Mouse (Mus musculus) midbrain, embryonic 12.5 days (tissue): ENCODE results near the gene Kcnk18. TPM values are rescaled to one million over a fixed set of nuclear protein-coding genes. Genes with fewer than 3 reads are reported as not detected.
A peak's percentile ranks its signal among the peaks of the same experiment; 100 is the strongest.

Source experiments
- ATAC-seq: fragments of 200-750 bp; cut with Nextera tagmentation; 2 replicates; pipeline ENCODE4 v1.8.0; 2017; ENCODE audit warnings: low read depth, moderate TSS enrichment, moderate library complexity; ENCODE audit not compliant: low FRiP score
- H3K27ac ChIP-seq: fragments of 300-500 bp; sonication (generic); replicated peaks from 2 replicates; pipeline ENCODE4 v1.5.1; 2016; ENCODE audit warnings: mild to moderate bottlenecking
- H3K27me3 ChIP-seq: fragments of 300-500 bp; sonication (generic); 2 replicates; pipeline ENCODE4 v1.6.1; 2016; ENCODE audit warnings: mild to moderate bottlenecking
- H3K36me3 ChIP-seq: fragments of 300-500 bp; sonication (generic); 2 replicates; pipeline ENCODE4 v1.6.1; 2016
- H3K4me1 ChIP-seq: fragments of 300-500 bp; sonication (generic); 2 replicates; pipeline ENCODE4 v1.6.1; 2016
- H3K4me2 ChIP-seq: fragments of 300-500 bp; sonication (generic); replicated peaks from 2 replicates; pipeline ENCODE4 v1.6.1; 2016; ENCODE audit warnings: mild to moderate bottlenecking, moderate library complexity
- H3K4me3 ChIP-seq: fragments of 300-500 bp; sonication (generic); 2 replicates; pipeline ENCODE4 v1.5.1; 2016; ENCODE audit warnings: mild to moderate bottlenecking
- H3K9ac ChIP-seq: fragments of 300-500 bp; sonication (generic); replicated peaks from 2 replicates; pipeline ENCODE4 v1.6.1; 2016; ENCODE audit warnings: mild to moderate bottlenecking, moderate library complexity
- H3K9me3 ChIP-seq: fragments of 300-500 bp; sonication (generic); 2 replicates; pipeline ENCODE4 v1.6.1; 2016; ENCODE audit warnings: mild to moderate bottlenecking
- WGBS: fragments of 180-500 bp; shearing (Covaris S2); methylation state at CpG from one replicate; pipeline ENCODE4 v1.1.7; 2016; 5-methylcytosine and 5-hydroxymethylcytosine counted together
- polyA plus RNA-seq: library from polyadenylated mRNA; unstranded; fragments of >200 nt; fragmentation: Nextera tagmentation; extraction: Ambion mirVana; gene quantifications from 2 replicates; pipeline ENCODE4 v1.2.1, GENCODE M21; 2016

The Kcnk18 gene
- polyA plus RNA-seq, result not detected in 2 replicates

DNA sequence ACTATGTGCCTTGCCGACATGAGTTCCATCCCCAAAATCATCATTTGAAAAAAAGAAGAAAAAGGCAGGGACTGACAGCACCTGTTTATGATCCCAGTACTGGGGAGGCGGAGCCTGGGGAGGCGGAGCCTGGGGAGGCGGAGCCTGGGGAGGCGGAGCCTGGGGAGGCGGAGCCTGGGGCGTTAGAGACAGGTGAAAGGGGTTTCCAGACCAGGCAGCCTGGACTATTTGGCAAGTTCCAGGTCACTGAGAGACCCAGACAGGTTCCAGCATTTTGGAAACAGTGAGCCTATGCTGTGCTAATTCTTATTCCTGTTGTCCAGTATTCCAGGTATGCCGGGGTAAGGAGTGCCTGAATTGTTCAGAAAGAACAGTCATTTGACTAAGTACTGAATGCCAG lies at the start of gene Kcnk18:
TSS of gene Kcnk18 (plus strand) at position 224 of the 400 bp plus-strand sequence.
- Histone ChIP-seq H3K9ac (no peak within 1 kb of the TSS), H3K4me3 (no peak within 1 kb of the TSS), H3K36me3 (no peaks in the 10 kb centered on the region), H3K27ac (no peak within 1 kb of the TSS), H3K9me3 (no peaks in the 10 kb centered on the region), H3K4me1 (no peaks in the 10 kb centered on the region), H3K4me2 (no peak within 1 kb of the TSS), H3K27me3 (peaks cover 41% of the 10 kb centered on the region)
- no peak for ATAC-seq
- 88% methylated on average over 8 of the region's 8 CpGs for WGBS

DNA sequence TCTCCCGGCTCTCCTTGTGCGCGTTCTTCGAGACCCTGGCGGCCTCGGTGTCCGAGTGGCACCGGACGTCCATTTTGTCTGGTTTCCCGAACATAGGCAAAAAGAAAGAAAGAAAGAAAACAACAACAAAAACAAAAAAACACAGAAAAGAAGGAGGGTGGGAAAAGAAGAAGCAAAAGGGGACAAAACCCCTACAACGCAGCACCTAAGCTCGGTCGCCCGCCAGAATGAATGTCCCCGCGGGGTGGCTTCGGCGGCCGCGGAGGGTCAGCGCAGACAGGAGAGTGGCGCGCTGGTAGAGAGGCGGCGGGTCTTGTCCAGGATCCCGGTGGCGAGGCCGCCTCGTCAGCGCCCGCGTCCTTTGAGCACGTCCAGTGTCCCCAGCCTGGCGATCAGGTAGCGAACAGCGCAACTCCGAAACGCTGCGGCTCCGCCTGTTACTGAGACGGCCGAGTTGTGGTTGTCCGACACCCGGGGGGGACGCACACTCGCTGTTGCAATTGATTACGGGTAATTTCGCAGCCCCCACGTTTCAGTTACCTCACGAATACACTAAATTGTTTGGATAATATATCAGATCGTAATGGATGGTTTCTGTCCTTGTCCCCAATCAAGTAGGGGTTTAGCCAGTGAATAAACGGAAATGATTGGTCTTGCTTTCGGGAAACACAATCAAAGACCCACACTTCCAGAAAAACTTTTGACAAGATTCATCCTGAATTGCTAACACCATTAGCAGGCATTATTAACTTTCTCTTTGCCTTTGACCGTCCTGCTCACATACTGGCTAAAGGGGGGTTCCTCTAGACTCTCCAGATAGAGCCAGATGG lies 48.9 kb upstream of the Kcnk18 start, which contains the start of gene Vax1:
TSS of gene Vax1 (minus strand) at position 121 of the 830 bp plus-strand sequence.
- Histone ChIP-seq H3K4me1 (peaks cover 43% of the 10 kb centered on the region), H3K4me2 (peak within 1 kb of the TSS; percentile 23), H3K36me3 (no peaks in the 10 kb centered on the region), H3K9me3 (no peaks in the 10 kb centered on the region), H3K27me3 (peaks cover 99% of the 10 kb centered on the region), H3K27ac (no peak within 1 kb of the TSS), H3K4me3 (peak within 1 kb of the TSS; percentile 33), H3K9ac (no peak within 1 kb of the TSS; the same call in 1 of the 2 replicates)
- ATAC-seq, result no peak
- 0% methylated on average over 54 of the region's 54 CpGs for WGBS

DNA sequence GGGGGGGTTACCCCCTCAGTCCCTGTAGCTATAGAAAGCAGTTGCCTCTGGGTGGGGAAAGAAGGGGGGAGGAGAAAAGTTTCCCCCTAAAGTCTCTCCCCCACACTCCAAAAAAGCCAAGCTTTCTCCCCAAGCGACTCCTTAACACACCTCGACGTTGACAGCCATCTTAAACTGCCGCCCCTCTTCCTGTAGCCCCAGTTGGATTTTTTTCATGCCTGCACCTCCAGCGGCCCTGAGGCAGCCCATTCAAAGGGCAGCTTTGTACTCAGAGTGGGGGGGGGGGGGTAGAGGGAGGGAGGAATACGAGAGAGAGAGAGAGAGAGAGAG lies 48.3 kb upstream of the Kcnk18 start:
- peaks cover 43% of the 10 kb centered on the region for H3K4me1 ChIP-seq
- H3K9ac ChIP-seq, result no peak overlapping the region
- no peaks in the 10 kb centered on the region for H3K36me3 ChIP-seq
- peaks cover 99% of the 10 kb centered on the region for H3K27me3 ChIP-seq
- ATAC-seq, result no peak
- H3K4me2 ChIP-seq, result no peak overlapping the region; the same call in 1 of the 2 replicates
- no peak overlapping the region for H3K4me3 ChIP-seq
- WGBS, result under 1% methylated on average over 5 of the region's 6 CpGs
- no peaks in the 10 kb centered on the region for H3K9me3 ChIP-seq
- no peak overlapping the region for H3K27ac ChIP-seq

DNA sequence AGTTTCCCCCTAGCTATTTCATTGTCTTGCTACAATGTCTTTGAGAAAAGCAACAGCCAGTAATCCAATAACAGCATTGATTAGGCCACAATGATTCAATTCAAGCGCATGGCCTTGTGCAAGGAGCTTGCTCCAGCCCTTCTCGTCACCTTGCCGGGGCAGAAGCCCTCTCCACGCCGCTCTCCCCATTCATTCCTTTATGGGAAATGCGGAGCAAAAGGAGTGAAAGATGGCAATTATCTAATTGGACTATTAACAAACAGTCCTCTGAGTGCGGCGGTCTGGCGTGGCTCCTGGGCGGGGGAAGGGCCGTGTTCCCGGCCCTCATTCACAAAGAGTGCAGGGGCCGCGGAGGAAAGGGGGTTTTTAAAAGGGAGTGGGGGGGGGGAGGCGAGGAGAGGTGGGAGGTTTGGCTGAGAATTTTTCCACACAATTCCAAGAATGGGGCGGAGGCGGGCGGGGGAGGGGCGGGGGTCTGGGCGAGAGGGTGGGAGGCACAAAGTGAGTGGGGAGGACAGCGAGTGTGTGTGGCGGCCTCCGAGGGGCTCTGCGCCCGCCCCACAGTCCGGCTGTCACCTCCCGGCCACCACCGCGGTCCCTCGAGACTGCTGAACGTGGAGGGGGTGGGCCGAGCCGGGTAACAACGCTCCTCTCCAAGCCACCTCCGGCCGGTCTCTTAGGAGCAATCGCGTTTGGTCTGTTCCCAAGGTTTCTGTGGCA lies 47.7 kb upstream of the Kcnk18 start:
- Histone ChIP-seq H3K36me3 (no peaks in the 10 kb centered on the region), H3K4me1 (peaks cover 38% of the 10 kb centered on the region), H3K27me3 (peaks cover 98% of the 10 kb centered on the region), H3K27ac (no peak overlapping the region), H3K4me2 (peak overlapping the region; percentile 40), H3K9me3 (no peaks in the 10 kb centered on the region), H3K9ac (no peak overlapping the region), H3K4me3 (peak overlapping the region; percentile 17; the same call in 1 of the 2 replicates)
- no peak; the same call in 1 of the 2 replicates for ATAC-seq
- WGBS, result 1% methylated on average over 33 of the region's 38 CpGs

DNA sequence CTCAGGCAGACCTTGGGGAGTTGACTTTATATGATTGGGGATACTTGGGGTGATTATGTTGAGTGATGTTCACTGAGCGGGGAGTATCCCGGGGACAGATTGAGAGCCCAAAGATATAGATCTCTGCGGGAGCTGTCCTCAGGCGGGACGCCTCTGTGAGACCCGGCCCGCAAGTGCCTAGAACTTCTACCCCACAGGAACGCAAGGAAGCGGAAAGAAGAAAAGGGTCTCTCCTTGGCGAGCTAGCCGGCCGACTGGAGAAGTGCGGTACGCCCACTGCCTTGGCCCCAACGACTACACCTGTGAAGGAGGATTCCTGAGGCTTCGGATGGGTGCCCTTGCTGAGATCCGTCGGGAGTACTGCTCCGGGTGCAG lies 47.2 kb upstream of the Kcnk18 start:
- no peak overlapping the region for H3K9ac ChIP-seq
- H3K4me1 ChIP-seq, result peaks cover 33% of the 10 kb centered on the region
- H3K27me3 ChIP-seq, result peaks cover 97% of the 10 kb centered on the region
- H3K27ac ChIP-seq, result no peak overlapping the region
- H3K36me3 ChIP-seq, result no peaks in the 10 kb centered on the region
- H3K4me2 ChIP-seq, result no peak overlapping the region
- 0% methylated on average over 19 of the region's 19 CpGs for WGBS
- H3K9me3 ChIP-seq, result no peaks in the 10 kb centered on the region
- H3K4me3 ChIP-seq, result no peak overlapping the region; the same call in 1 of the 2 replicates
- ATAC-seq, result no peak

DNA sequence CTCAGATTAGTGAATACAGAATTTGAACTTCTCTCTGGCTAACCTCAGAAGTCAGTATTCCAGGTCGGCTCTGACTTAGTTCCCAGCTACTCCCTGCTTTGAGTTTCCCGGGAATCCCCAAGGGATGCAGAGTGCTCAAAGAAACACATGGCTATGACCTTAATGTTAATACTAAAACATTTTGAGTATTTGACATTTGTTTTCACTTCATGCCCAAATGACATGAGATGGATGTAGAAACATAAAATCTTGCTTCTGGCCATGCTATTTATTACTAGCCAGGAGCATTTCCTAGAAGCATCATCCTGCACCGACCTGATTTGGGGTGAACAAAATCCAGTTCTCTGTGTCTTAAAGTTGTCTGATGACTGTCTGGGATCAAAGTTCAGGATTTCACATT lies 46.2 kb upstream of the Kcnk18 start:
- Histone ChIP-seq H3K9me3 (no peaks in the 10 kb centered on the region), H3K27ac (no peak overlapping the region), H3K9ac (no peak overlapping the region), H3K4me2 (no peak overlapping the region), H3K27me3 (peaks cover 97% of the 10 kb centered on the region), H3K4me3 (no peak overlapping the region), H3K4me1 (peaks cover 32% of the 10 kb centered on the region), H3K36me3 (no peaks in the 10 kb centered on the region)
- ATAC-seq, result no peak
- WGBS, result 3% methylated on average over 3 of the region's 3 CpGs

DNA sequence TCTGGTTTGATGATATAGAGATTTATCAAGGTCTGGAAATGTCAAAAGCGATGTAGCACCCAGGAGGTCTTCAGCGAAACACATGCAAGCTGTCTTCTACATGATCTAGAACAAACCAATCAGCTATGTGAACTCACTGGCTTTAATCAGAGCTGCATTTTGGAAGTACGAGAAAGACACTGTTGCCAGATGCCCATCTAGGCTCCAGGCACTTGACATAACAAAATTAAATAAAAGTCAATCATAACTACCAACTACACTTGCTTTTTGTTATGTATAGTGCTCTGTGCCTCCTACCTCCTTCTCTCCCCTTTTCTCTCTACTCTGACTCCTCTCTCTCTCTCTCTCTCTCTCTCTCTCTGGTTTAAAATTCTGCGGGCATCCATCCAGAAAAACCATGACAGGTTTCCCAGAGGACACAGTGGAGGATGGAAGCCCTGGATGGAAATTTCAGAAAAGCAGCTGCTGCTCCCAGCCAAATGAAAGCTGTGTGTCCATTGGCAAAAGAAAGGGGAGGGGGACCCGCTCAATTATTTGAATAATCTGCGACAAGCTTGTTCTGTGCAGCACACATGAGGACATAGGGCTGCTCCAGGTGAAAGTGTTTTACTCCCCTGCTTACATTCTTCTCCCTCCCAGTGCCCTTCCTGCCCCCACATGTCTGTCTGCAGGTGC lies 45.5 kb upstream of the Kcnk18 start:
- Histone ChIP-seq H3K4me3 (no peak overlapping the region), H3K4me1 (peaks cover 32% of the 10 kb centered on the region), H3K9me3 (no peaks in the 10 kb centered on the region), H3K4me2 (no peak overlapping the region), H3K36me3 (no peaks in the 10 kb centered on the region), H3K27ac (no peak overlapping the region), H3K9ac (no peak overlapping the region), H3K27me3 (peaks cover 96% of the 10 kb centered on the region)
- no peak for ATAC-seq
- 8% methylated on average over 6 of the region's 6 CpGs for WGBS

DNA sequence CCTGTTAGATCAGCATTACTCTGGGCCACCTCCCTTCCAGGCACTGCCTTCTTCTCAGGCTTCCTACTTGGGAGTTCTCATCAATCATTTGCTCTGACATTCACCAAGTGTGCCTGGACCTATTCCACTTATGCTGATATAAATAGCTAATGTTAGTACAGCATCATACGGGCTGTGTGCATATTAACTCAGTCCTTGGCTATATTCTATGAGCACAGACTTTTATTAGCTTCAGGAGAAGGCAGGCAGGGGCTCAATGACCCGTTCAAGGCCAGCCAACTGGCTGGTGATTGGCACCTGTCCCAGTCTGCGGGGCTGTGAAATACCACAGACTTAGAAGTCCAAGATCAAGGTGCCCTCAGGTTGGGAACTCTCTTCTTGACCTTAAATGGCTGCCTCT lies 35.0 kb upstream of the Kcnk18 start:
- H3K27ac ChIP-seq, result no peak overlapping the region
- H3K4me1 ChIP-seq, result no peaks in the 10 kb centered on the region
- no peaks in the 10 kb centered on the region for H3K36me3 ChIP-seq
- H3K27me3 ChIP-seq, result peaks cover 83% of the 10 kb centered on the region
- no peak overlapping the region for H3K4me3 ChIP-seq
- no peaks in the 10 kb centered on the region for H3K9me3 ChIP-seq
- no peak overlapping the region for H3K4me2 ChIP-seq
- WGBS, result 72% methylated on average over 3 of the region's 3 CpGs
- H3K9ac ChIP-seq, result no peak overlapping the region
- no peak for ATAC-seq

DNA sequence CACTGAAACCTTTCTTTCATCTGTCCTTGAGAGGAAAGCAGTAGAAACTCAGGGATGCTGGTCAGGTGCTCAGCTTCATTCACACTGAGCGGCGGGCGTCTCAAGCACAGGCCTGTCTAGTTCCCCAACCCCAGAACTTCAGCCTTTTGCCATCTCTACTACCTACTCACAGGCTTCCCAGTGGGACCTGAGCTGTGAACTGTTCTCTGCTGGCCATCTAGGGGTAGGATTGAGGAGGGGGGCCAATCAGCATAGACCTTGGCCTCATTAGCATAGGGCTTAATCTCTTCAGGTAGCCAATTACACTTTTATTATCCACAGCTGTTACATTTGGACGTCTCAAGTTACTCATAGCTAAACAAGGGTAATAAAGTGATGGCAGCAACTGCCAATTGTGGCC lies 30.0 kb upstream of the Kcnk18 start:
- H3K4me2 ChIP-seq, result no peak overlapping the region
- H3K27ac ChIP-seq, result no peak overlapping the region
- H3K9ac ChIP-seq, result no peak overlapping the region
- H3K27me3 ChIP-seq, result peaks cover 85% of the 10 kb centered on the region
- WGBS, result 11% methylated on average over 4 of the region's 4 CpGs
- no peak for ATAC-seq
- H3K36me3 ChIP-seq, result no peaks in the 10 kb centered on the region
- peaks cover 3% of the 10 kb centered on the region; the same call in 1 of the 2 replicates for H3K4me1 ChIP-seq
- no peaks in the 10 kb centered on the region for H3K9me3 ChIP-seq
- no peak overlapping the region for H3K4me3 ChIP-seq

DNA sequence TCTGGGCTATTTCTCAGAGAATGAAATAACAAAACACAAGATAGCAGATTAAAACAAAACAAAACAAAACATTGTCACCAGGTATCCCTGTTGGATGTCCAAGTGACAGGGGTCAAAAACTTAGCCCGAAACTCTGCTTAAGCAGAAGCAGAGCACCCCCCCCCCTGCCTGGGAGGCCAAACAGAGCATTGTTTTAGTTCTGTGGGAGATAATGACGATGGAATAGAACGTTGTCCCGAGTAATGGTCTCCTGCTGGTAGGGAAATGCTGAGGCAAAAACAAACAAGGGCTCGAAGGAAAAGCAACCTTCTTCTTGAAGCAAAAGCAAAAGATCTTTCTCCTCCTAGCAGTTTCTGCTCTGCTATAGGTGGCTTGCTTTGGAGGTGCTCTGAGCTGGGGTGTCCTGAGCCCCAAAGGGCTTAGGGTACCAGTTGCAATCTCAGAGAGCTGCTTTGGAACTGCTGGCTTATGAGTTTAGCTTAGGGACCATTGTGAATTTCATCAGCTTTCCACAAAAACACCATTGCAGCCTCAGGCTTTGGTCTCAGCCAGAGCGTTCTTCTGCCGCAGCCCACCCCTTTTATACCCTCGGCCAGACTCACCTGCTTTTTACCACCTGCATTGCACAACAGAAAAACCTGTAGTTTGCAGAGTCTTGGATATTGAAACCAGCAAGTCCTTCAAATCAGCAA lies 28.4 kb upstream of the Kcnk18 start:
- ATAC-seq, result no peak
- H3K4me2 ChIP-seq, result no peak overlapping the region

DNA sequence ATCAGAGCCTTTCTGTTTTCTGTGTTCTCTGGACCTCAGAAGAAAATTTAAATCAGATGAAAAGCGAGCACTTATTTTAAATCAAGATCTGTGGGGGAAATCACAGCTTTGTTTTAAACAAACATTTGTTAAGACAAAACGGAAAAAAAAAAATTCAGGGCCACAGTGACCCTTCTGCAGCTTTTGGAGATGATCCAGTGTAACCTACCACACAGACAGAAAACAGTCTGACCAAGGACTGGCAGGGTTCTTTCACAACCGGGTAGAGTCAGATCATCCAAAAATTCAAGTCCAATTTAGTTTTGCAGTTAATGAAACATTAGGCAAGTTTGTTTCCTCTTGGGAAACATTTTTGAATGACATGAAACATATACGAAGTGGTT lies 27.9 kb upstream of the Kcnk18 start:
- 5% methylated on average over 4 of the region's 4 CpGs for WGBS
- H3K27me3 ChIP-seq, result peaks cover 89% of the 10 kb centered on the region
- H3K4me1 ChIP-seq, result peaks cover 7% of the 10 kb centered on the region; the same call in 1 of the 2 replicates
- H3K4me3 ChIP-seq, result no peak overlapping the region
- H3K36me3 ChIP-seq, result no peaks in the 10 kb centered on the region
- H3K9me3 ChIP-seq, result no peaks in the 10 kb centered on the region
- no peak for ATAC-seq
- no peak overlapping the region for H3K27ac ChIP-seq
- no peak overlapping the region for H3K9ac ChIP-seq
- no peak overlapping the region for H3K4me2 ChIP-seq

More for the DNA sequence above, 28.4 kb upstream of the Kcnk18 start:
- Histone ChIP-seq H3K9ac (no peak overlapping the region), H3K27ac (no peak overlapping the region), H3K9me3 (no peaks in the 10 kb centered on the region), H3K4me3 (no peak overlapping the region), H3K4me1 (peaks cover 7% of the 10 kb centered on the region; the same call in 1 of the 2 replicates), H3K27me3 (peaks cover 88% of the 10 kb centered on the region), H3K36me3 (no peaks in the 10 kb centered on the region)
- WGBS, result 1% methylated on average over 8 of the region's 8 CpGs
